Mouse (Mus musculus): ENCODE data around the gene Dnah14. TPM values are rescaled to one million over a fixed set of nuclear protein-coding genes. Genes with fewer than 3 reads are reported as not detected.

The Dnah14 gene
- total RNA-seq, 2 experiments from 2014 or later = 0.09 to 3.0 TPM

DNA sequence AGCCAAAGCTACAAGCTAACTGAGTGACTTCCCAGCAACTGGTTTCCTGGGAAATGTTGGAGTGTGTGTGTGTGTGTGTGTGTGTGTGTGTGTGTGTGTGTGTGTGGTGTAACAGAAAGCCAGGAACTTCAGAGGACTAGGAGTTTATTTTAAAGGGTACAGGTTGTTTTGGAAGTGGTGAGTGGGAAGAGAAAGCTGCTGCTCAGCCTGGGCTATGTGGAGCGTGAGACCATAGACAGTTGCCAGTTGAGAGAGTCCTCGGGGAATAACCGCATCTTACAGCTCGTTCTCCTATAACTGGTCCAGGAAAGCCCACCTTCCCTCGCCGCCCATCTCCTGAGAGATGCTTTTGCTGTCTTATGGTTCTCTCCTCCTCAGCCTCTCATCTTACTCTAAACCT, 12.8 kb downstream of the Dnah14 start:
- no peak for ATAC-seq (ENCODE audit: poor library complexity, severe bottlenecking)

DNA sequence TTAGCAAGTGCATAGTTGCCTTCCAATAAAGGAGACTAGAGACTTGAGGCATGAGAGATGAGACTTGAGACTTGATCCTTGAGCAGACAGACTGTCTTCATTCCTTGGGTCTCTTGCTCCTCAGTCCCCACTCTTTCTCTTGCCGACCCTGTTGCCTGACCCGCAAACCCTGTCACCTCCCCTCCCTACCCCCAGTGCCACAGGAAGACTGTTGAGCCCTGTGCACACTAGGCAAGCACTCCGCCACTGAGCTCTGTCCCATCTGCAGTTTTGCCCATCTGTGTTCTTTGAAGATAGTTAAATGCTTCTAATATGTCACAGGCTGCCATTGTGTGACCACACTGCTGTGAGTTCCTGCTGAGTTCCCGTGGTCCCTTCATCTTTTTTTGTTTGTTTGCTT, 23.0 kb downstream of the Dnah14 start:
- no peak for ATAC-seq (ENCODE audit: poor library complexity, severe bottlenecking)

DNA sequence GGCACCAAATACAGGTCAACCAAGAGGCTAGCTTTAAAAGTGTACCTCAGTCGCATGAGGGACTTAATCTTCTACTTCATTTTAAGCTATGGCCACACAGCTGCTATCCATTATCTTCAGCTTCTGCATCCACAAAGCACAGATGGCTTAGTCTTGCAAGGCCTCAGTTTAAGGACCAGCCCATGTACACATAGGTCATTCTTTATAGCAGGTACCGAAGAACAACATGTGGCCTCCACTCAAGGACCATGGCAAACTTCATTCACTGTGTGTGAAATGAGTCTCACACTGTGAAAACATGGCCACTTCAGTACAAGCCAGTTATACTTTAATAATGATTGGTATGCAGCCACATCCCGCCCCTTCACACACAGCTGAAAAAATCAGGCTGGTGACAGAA, 34.8 kb downstream of the Dnah14 start:
- no peak for ATAC-seq (ENCODE audit: poor library complexity, severe bottlenecking)

DNA sequence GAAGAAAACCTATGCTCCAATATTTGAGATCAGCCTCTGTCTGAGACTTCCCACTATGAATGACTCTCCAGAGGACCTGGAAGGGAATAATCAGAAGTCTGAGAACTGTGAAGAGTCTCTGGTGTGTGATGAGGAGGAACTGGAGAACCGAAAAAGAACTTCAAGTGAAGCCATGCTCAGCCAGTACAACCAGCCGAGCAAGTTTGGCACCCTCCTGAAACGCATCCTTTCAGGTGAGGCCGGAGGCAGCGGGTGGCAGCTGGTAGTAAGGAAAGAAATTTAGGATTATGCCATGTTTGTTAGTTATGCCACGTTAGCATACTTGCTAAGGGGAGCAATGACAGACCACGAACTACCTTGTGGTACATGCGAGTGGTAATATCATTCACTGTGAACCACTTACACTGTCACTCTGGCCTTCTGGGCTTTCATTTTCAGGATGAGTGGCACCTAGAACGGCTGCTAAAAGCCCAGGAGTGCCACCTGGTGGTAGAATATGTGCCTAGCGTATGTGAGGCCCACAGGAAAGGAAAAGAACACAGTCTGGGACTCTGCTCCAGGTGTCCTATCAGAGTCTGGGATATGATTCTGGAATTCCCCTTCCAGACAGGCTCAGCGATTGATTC, 39.6 kb downstream of the Dnah14 start:
- ATAC-seq (ENCODE audit: poor library complexity, severe bottlenecking) = peak; percentile 88

DNA sequence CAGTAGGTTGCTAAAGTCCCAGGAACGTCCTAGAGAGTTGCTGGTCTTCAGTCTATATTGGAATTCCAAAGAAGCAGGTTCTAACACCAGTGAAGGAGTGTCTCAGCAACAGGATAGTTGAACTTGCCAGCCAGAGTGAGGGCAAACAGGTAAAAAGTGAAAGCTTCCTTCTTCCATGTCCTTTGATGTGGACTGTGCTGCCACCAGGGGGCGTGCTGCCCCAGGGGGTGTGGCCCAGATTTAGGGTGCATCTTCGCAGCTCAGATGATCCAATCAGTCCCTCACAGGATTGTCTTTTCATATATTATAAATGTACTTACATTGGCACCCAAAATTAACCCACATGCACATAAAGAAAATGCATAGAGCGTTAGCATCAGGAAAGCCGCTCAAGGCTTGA, 41.0 kb downstream of the Dnah14 start:
- peak; percentile 64 for ATAC-seq (ENCODE audit: poor library complexity, severe bottlenecking)

DNA sequence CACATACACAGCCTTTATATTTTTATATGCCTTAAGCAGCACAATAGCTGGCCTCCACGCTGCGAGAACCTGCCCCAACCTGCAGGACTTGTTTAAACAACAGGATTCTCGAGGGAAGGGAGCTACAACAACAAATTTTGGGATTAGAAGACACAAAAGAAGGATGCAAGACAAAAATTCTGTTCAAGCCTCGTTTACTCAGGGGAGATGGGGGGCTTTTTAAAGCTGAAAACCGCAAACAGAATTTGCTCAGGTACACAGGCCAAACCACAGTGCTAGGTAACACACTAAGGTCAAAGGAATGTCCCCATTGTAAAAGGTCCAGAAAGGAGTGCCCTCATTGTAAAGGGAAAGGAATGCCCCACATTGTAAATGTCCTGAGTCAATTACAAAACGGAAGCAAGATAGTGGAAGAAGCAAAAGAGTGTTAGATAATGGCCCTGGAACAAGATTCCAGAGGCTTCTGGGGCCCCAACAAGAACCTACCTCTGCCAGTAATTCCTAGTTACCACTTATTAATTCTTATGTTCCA, 46.9 kb downstream of the Dnah14 start:
- no peak for ATAC-seq (ENCODE audit: poor library complexity, severe bottlenecking)

DNA sequence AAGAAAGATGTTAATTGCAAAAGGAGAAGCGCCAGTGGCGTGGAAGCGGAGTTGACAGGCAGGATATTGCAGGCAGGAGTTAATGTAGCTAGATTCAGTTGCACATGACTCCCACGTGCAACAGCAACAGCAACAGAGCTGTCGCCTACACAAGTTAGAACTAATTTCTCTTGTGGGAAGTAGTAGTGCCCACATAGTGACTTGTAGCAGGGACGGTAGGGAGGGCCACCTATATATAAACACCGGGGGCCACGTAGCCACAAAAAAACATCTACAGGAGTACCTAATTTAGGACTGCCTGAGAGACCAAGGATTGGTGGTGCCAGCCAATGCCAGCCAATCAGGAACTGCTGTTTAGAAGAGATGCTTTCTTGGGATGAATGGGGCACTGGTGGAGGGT, 48.5 kb downstream of the Dnah14 start:
- no peak for ATAC-seq (ENCODE audit: poor library complexity, severe bottlenecking)

DNA sequence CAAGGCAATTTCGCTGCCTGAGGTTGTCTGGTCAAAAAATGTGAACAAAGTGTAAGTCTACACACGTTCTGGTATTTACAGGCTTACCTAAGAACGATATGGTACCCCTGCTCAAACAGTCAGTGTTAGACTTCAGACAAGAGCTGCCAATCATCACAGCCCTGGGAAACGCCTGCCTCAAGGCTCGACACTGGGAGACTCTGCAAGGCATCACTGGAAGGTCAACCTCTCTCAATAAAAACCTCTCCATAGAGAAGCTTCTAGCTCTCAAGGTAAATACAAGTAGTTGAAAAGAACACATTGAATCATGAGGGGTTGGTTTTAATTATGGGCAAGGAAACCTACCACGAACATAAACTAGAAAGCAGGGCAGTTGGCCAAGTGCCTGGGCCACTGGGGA, 51.9 kb downstream of the Dnah14 start:
- no peak for ATAC-seq (ENCODE audit: poor library complexity, severe bottlenecking)

DNA sequence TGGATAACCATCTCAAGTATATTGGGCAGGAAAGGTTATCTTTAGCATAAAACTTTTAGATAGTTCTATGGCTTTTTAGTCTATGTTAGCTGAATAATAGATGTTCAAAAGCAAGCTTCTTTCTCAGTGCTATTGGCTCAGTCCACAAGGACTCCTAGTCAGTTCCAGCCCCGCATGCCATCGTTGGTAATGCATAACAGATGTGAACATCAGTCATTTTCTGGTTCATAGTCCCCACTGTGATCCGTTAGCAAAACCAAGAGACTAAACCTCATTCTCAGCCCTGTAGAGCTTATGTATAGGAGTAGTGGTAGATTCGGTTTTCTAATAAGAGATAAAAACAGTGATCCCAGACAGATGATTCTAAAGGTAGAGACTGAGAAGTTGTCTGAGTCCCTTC, 55.0 kb downstream of the Dnah14 start:
- ATAC-seq (ENCODE audit: poor library complexity, severe bottlenecking) = no peak

DNA sequence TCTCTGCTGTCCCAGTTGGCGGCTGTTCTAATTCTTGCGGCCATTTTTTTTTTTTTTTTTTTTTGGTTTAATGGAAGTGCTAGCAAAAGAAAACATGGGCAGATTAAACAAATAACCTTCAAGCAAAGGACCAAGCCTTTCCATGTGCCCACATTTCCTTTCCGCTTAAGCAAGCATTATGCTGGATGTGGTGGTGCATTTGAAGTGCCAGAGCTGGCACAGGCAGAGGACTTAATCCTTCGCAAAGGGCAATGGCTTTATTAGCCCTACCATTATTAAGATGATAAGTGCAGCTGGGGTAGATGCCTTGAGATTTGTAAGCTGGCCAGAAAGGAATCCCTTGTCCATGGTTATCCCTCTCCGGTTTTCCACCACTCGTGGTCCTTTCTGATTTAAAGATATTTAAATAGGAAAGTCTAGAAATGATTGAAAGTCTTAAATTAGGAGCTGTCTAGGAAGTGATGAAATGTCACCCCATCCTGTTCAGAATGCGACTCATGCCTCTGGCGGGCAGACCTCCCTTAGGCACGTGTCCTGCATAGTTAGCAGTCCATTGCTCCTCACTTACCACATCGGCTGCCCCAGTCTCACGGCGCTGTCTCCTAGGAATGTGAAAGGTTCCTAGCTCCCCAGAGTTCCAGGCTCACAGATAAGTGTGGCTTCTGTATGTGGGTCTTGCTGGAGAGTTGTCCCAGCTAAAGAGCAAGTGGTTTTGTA, 61.8 kb downstream of the Dnah14 start:
- ATAC-seq (ENCODE audit: poor library complexity, severe bottlenecking) = no peak

DNA sequence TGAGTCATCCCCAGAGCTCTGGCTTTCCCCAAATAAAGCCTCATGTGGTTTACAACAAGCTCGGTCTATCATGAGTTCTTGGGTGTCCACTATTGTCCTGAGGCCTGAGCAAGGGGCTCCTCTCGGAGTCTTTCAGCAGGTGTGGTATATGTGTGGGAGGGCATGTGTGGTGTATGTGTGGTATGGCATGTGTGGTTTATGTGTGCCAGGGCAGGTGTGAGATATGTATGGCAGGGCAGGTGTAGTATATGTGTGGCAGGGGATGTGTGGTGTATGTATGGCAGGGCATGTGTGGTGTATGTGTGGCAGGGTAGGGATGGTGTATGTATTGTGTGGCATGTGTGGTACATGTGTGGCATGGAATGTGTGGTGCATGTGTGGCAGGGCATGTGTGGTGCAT, 64.0 kb downstream of the Dnah14 start:
- no peak for ATAC-seq (ENCODE audit: poor library complexity, severe bottlenecking)

DNA sequence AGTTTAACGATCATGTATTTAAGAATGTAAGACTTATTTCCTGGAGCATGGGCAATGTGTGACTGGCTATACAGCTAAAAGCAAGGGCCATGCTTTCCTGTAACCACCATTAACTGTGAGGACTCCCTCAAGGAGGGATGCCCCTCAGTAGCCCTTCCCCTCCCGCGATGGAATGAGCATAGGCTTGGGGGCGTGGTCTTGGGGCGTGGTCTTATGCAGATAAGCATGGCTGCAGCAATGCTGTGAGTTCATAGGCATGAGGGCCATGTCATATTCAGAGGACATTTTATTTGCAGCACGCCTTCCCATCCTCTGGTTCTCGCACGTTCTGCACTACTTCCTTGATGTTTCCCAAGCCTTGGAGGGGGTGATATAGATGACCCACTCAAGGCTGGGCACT, 71.1 kb downstream of the Dnah14 start:
- no peak for ATAC-seq (ENCODE audit: poor library complexity, severe bottlenecking)

DNA sequence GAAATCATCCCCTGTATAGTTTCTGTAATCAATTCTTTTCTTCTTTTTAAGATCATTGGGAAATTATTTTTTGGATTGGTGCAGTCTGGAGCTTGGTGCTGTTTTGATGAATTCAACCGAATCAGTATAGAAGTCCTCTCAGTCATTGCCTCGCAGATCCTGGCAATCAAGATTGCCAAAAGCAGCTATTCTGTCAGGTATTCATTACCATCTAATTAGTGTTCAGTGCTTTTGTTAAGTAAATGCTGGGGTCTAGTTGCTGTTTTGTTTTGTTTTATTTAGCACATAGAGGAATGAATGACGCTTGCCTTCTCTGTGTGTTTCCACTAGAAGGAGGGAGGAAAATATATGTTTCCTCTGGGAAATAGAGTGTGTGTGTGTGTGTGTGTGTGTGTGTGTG, 77.1 kb downstream of the Dnah14 start:
- no peak for ATAC-seq (ENCODE audit: poor library complexity, severe bottlenecking)

DNA sequence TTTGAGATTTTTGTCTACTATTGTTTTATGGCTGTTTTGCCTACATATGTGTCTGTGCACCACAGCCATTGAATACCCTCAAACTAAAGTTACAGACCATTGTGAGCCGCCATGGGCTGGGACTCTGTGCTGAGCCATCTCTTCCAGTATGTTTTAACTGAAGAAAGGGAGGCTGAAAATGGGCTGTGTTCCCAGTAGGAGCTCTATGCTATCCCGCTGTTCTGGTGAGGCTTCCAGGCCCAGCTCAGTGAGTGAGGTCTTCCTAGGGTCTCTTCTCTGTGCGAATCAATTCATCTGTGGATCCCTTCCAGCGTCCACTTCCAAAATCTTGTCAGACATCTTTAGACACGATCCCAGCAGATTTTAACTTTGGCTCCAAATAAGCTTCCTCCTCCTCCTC, 80.1 kb downstream of the Dnah14 start:
- no peak for ATAC-seq (ENCODE audit: poor library complexity, severe bottlenecking)

DNA sequence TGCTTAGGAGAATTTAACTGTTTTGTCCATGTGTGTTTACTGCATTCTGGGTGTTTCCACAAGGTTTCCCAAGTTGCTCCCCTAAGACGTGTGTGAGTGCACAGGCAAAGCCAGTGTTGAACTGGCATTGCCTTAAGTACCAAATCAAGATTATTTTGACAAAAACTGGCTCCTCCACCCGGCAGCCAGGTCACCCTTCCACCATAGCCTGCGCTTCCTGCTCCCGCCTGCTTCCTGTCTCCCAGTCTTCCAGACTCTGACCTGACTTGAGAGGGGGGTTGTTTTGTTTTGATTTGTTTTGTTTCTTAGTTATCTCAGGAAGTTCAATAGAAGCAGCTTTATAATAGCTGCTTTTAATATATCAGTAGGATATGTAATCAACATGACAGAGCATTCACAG, 90.4 kb downstream of the Dnah14 start:
- ATAC-seq (ENCODE audit: poor library complexity, severe bottlenecking) = no peak

DNA sequence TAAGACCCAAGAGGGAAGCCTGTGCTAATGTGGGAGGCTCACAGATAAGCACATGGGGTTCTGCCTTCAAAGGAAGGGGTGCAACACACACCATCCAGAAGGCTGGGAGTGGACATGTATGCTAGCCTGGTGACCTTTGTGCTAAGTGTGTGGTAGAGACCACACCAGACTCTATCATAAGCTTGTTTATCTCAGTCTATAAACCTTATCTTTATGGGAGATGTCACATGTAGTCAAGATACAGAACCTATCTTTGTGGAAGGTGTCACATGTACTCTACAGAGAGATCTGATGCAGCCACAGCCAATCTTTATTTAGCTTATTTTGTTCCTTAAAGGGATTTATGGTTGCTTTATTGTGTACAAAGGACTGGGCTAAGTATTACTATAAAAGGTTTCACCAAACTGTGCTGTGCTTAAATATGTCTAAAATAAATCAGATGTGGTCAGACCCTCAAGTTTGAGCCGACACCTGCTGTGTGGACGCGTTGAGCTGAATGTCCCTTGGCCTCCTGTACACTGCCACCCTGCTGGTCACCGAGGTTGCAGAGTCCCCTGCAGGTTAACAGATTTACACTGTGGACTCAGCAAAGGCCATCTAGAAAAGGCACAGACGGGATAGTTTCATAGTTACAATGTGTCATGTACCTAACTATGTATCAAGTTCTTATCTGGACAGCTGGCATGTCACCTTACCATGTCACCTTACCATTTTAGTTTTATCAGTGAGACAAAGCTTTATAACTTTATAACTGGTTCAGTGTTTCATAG, 118.6 kb downstream of the Dnah14 start:
- ATAC-seq (ENCODE audit: poor library complexity, severe bottlenecking) = no peak

DNA sequence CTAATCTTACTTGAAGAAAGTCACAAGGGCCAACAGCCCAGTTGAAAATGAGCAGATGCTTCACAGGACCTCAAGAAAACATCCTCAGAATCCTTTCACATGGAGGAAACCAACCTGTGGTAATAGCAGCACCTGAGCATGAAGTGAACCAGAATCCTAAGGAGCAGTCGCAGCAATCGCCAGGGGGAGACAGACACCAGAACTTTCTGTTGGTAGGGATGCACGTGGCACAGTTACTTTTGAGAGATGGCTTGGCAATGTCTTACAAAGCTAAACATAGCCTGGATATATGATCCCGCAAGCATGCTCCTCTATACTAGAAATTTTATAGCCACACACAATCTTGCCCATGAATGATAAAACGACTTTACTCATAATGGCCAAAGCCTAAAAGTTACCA, 152.3 kb downstream of the Dnah14 start:
- no peak for ATAC-seq (ENCODE audit: poor library complexity, severe bottlenecking)

DNA sequence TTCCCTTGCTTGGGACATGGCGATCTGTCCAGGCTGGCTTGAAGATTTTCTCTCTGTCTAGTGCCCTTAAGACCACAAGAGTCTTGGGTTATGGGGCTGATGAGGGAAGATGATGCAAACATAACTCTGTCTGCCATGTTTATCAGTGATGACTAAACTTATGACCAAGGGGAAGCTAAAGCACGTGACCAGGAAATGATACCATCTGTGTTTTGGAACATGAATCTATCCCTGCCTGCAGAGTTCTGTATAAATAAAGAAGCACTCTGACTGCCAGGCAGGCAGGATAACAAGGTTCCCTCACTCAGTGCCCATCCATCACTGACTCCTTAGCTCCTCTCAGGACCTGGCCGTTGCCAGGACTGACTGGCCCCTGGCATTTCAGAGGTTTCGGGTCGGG, 157.2 kb downstream of the Dnah14 start:
- no peak for ATAC-seq (ENCODE audit: poor library complexity, severe bottlenecking)

DNA sequence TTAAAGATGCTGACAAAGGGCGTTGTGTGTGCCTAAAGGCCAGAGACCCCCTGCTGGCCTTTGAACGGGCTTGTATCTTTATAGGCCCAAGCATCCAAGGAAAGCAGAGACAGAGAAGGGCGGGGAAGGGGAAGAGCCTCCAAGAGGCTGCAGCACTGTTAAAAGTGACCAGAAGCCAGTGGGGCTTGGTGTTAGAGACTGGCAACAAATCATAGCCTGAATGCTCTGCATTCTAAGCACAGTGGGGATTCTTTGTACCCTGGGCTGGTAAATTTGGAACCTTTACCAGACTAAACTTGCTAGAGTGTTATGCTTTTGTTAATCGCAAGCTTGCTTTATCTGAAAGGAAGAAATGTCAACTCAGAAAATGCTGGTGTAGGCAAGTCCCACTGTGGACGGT, 163.9 kb downstream of the Dnah14 start:
- ATAC-seq (ENCODE audit: poor library complexity, severe bottlenecking) = no peak

DNA sequence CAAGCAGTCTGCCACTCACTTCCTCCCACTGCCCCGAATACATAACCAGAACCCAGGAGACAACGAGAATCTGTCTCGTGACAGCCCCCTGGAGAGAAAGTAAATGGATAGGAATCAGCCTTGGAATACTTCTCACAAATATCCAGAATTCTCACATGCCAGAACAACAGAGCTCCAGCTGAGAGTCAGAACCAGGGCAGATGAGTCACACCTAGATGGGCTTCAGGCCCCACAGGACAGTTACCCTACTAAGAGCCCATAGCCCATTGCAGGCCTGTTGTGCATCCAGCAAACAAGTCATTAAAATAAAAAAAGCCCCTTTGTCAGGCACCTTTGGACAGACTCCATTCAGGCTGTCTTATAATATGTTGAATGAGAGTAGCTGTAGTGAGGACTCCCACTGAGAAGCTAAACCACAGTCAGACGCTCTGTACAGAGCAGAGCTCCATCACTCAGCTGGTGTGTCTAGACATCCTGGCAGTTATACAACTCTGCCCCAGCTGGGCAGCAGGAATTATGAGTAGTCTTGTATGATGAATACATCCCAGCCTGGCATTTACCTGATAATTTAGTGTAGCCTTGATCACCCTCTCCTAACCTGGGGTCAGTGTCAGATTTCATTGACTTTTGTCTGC, 166.0 kb downstream of the Dnah14 start:
- no peak for ATAC-seq (ENCODE audit: poor library complexity, severe bottlenecking)

DNA sequence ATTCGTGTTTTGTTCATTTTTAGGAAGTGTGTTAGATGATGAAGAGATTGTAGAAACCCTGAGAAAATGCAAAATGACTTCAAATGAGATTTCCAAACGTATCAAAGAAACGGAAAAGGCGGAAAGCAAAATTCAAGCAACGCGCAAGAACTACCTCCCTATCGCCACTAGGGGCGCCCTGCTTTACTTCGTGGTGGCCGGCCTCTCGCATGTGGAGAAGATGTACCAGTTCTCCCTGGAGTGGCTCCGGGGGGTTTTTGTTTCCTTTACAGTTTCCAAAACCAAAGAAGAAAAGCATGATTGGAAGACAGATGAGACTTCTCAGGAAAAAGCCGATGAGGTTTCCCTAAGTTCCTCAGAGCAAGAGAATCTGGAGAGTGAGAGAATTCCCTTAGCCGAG, 193.0 kb downstream of the Dnah14 start:
- ATAC-seq (ENCODE audit: poor library complexity, severe bottlenecking) = no peak

Measured in megakaryocyte, adult 5-6 weeks (primary cell).